Mouse (Mus musculus) testis, adult 2 months (tissue): ENCODE data around the gene Osbpl9. TPM values are rescaled to one million over a fixed set of nuclear protein-coding genes. Genes with fewer than 3 reads are reported as not detected.

Experiments used
- H3K27ac ChIP-seq: fragments of 200-500 bp; 2 replicates; pipeline ENCODE4 v1.5.1; 2012; ENCODE audit warnings: low read depth, low read length; ENCODE audit not compliant: control insufficient read depth, insufficient read depth
- H3K27me3 ChIP-seq: fragments of 200-500 bp; 2 replicates; pipeline ENCODE4 v1.6.1; 2012; ENCODE audit warnings: mild to moderate bottlenecking, low read length, moderate library complexity; ENCODE audit not compliant: control insufficient read depth, insufficient read depth
- H3K36me3 ChIP-seq: fragments of 200-500 bp; 2 replicates; pipeline ENCODE4 v1.6.1; 2012; ENCODE audit warnings: mild to moderate bottlenecking, low read length; ENCODE audit not compliant: control insufficient read depth, insufficient read depth
- H3K4me1 ChIP-seq: fragments of 200-500 bp; 2 replicates; pipeline ENCODE4 v1.6.1; 2012; ENCODE audit warnings: low read length; ENCODE audit not compliant: control insufficient read depth, insufficient read depth
- H3K4me3 ChIP-seq: fragments of 200-500 bp; 2 replicates; pipeline ENCODE4 v1.5.1; 2012; ENCODE audit warnings: low read depth, mild to moderate bottlenecking, low read length, moderate library complexity, mixed read lengths; ENCODE audit not compliant: control insufficient read depth
- CTCF ChIP-seq: fragments of 200-500 bp; IDR thresholded peaks from 2 replicates; pipeline ENCODE4 v1.5.1; 2012; ENCODE audit warnings: low read depth, mild to moderate bottlenecking, inconsistent platforms, low read length, moderate library complexity; ENCODE audit not compliant: control insufficient read depth, insufficient read depth, insufficient replicate concordance
- POLR2A ChIP-seq: fragments of 200-500 bp; IDR thresholded peaks from 2 replicates; pipeline ENCODE4 v1.6.1; 2012; ENCODE audit warnings: low read depth, mild to moderate bottlenecking, inconsistent platforms, low read length, moderate library complexity; ENCODE audit not compliant: control insufficient read depth
- polyA plus RNA-seq: library from polyadenylated mRNA; depleted of rRNA; stranded (reverse); fragments of >200 nt; gene quantifications from 2 replicates; pipeline ENCODE4 v1.2.3, GENCODE M21; 2012

Gene Osbpl9
- polyA plus RNA-seq, 1 experiment, result 100 TPM

GRCm38 (mm10) chr4:109080118-109080517, 122.0 kb downstream of the Osbpl9 start:
- Histone ChIP-seq H3K4me3 (peak overlapping the region; percentile 65), H3K27ac (peak overlapping the region; percentile 16; the same call in 1 of the 2 replicates), H3K36me3 (no peaks in the 10 kb centered on the region), H3K4me1 (peaks cover 4% of the 10 kb centered on the region), H3K27me3 (no peaks in the 10 kb centered on the region)
- TF ChIP-seq POLR2A (no peak), CTCF (no peak)

- H3K27ac ChIP-seq, result 0 out of 2 replicates have a peak overlapping the region, but pooled peaks have one; percentile 7
- TF ChIP-seq POLR2A (no peak), CTCF (no peak)
- H3K36me3 ChIP-seq, result no peaks in the 10 kb centered on the region
- H3K27me3 ChIP-seq, result no peaks in the 10 kb centered on the region
- peak overlapping the region; percentile 65 for H3K4me3 ChIP-seq
- H3K4me1 ChIP-seq, result peaks cover 4% of the 10 kb centered on the region
Observed at GRCm38 (mm10) chr4:109079676-109080075, 122.4 kb downstream of the Osbpl9 start.

GRCm38 (mm10) chr4:109078941-109079340, 123.1 kb downstream of the Osbpl9 start:
- H3K36me3 ChIP-seq, result no peaks in the 10 kb centered on the region
- peaks cover 4% of the 10 kb centered on the region for H3K4me1 ChIP-seq
- H3K27me3 ChIP-seq, result no peaks in the 10 kb centered on the region

DNA sequence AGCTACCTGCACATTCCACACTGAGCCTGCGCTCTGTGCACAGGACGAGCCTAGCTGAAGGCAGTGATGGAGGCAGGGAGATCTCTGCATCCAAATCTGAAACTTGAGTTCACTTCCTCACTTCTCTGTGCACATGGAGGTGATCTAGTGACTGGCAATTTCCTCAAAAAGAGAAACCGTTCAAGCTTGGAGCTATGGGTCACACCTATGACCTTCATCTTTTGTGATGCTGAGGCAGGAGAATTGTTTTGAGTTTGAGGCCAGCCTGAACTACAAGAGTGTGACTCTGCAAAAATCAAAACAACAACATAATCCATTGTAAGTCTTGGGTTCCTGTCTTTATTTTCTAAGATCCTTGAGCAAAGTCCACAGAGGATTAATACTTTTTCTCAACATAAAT, 128.8 kb downstream of the Osbpl9 start:
- no peaks in the 10 kb centered on the region for H3K27me3 ChIP-seq
- H3K36me3 ChIP-seq, result no peaks in the 10 kb centered on the region
- H3K27ac ChIP-seq, result no peak overlapping the region
- no peak for TF ChIP-seq POLR2A
- no peak for TF ChIP-seq CTCF
- H3K4me1 ChIP-seq, result no peaks in the 10 kb centered on the region; the same call in 1 of the 2 replicates
- no peak overlapping the region for H3K4me3 ChIP-seq

More at GRCm38 (mm10) chr4:109078941-109079340, 123.1 kb downstream of the Osbpl9 start:
- TF ChIP-seq CTCF (no peak), POLR2A (no peak)
- peak overlapping the region; percentile 82 for H3K4me3 ChIP-seq
- peak overlapping the region; percentile 34; the same call in 1 of the 2 replicates for H3K27ac ChIP-seq

- H3K4me1 ChIP-seq, result no peaks in the 10 kb centered on the region; the same call in 1 of the 2 replicates
- no peaks in the 10 kb centered on the region for H3K36me3 ChIP-seq
- H3K27ac ChIP-seq, result no peak overlapping the region
- H3K27me3 ChIP-seq, result no peaks in the 10 kb centered on the region
- TF ChIP-seq CTCF, result no peak
- TF ChIP-seq POLR2A, result no peak
- H3K4me3 ChIP-seq, result no peak overlapping the region
Observed at GRCm38 (mm10) chr4:109072891-109073290, 129.2 kb downstream of the Osbpl9 start.

- H3K4me3 ChIP-seq, result no peak overlapping the region
- no peak overlapping the region for H3K27ac ChIP-seq
- TF ChIP-seq POLR2A (no peak), CTCF (no peak; the same call in 1 of the 2 replicates)
- H3K4me1 ChIP-seq, result no peaks in the 10 kb centered on the region
- no peaks in the 10 kb centered on the region for H3K27me3 ChIP-seq
- no peaks in the 10 kb centered on the region; the same call in 1 of the 2 replicates for H3K36me3 ChIP-seq
Observed at GRCm38 (mm10) chr4:109065714-109066113, 136.4 kb downstream of the Osbpl9 start.

GRCm38 (mm10) chr4:109064941-109065340, 137.1 kb downstream of the Osbpl9 start:
- Histone ChIP-seq H3K4me3 (no peak overlapping the region), H3K27me3 (no peaks in the 10 kb centered on the region), H3K36me3 (no peaks in the 10 kb centered on the region; the same call in 1 of the 2 replicates), H3K4me1 (no peaks in the 10 kb centered on the region), H3K27ac (no peak overlapping the region)
- TF ChIP-seq CTCF (no peak), POLR2A (no peak)

- Histone ChIP-seq H3K4me3 (no peak overlapping the region), H3K27me3 (no peaks in the 10 kb centered on the region), H3K27ac (no peak overlapping the region), H3K4me1 (no peaks in the 10 kb centered on the region), H3K36me3 (no peaks in the 10 kb centered on the region)
- TF ChIP-seq POLR2A (no peak), CTCF (no peak)
Observed at GRCm38 (mm10) chr4:109059255-109059821, 142.7 kb downstream of the Osbpl9 start.
